Mouse (Mus musculus) lung, postnatal 0 days (tissue): ENCODE data around the gene Pptc7.

Source experiments
- CTCF ChIP-seq: IDR thresholded peaks from 2 replicates; pipeline ENCODE4 v1.5.1; 2016; ENCODE audit warnings: antibody characterized with exemption, mild to moderate bottlenecking
- EP300 ChIP-seq: IDR thresholded peaks from 2 replicates; pipeline ENCODE4 v1.6.1; 2016; ENCODE audit warnings: antibody characterized with exemption, mild to moderate bottlenecking, control low read depth

DNA sequence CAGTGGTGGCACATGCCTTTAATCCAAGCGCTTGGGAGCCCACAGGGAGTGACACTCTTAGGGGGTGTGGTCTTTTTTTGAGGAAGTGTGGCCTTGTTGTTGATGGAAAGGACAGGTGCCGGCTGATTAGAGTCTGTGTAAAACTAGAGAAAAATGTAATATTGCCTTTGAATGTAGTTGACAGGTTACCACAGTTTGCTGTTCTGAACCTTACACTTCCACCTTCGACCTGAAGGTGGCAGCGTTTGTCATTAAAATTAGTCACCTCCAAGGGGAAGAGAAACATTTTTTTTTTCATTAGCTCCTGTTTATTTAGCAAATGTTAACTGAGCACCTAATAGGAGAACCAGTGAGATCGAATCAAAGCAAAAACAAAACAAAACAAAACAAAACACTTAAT is 16.3 kb upstream of the Pptc7 start:
- TF ChIP-seq CTCF, result peak; percentile 85
- TF ChIP-seq EP300, result no peak
